Mouse (Mus musculus) bone marrow, adult 2 months (tissue): Measurements from ENCODE around the gene Slc44a5.

Experiments used
- CTCF ChIP-seq: fragments of 200-500 bp; IDR thresholded peaks from 2 replicates; pipeline ENCODE4 v1.5.1; 2011; ENCODE audit warnings: low read length, control low read depth; ENCODE audit not compliant: control insufficient read depth, insufficient read depth
- POLR2A ChIP-seq: fragments of 200-500 bp; IDR thresholded peaks from 2 replicates; pipeline ENCODE4 v1.6.1; 2011; ENCODE audit warnings: low read depth, mild to moderate bottlenecking, control low read depth, low read length, borderline replicate concordance; ENCODE audit not compliant: control insufficient read depth

DNA sequence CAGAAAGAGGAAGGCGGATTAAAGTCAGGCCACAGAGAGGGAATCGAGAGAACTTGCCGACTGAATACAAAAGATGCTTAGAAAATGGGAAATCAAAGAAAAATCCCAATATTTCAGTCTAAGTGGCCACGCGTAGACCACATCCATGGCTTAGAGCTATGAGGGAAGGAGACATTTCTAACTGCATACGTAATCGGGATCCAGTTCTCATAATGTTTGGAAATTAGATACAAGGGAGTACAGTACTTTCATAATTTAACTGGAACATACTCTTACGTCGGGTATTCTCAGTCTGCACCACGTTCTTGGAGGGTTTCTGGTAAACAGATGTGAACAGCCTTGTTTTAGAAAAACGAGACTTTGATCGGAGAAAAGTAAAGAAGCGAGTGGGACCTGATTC is 229.1 kb downstream of the Slc44a5 start:
- TF ChIP-seq CTCF: no peak
- TF ChIP-seq POLR2A: no peak
